Mouse (Mus musculus): ENCODE data around the gene Fat1.

Fat1 gene

GRCm38 (mm10) chr8:44934850-44935497 is at the start of gene Fat1:
Fat1 (plus strand) TSS chr8:44935447.
- DNase-seq (ENCODE audit: low spot score in 2 of 2) = peak; percentile 94 to 95

- peak; percentile 18 to 33 for DNase-seq (ENCODE audit: low spot score in 2 of 2)
Measured at GRCm38 (mm10) chr8:44894626-44895025, 40.6 kb upstream of the Fat1 start.

DNA sequence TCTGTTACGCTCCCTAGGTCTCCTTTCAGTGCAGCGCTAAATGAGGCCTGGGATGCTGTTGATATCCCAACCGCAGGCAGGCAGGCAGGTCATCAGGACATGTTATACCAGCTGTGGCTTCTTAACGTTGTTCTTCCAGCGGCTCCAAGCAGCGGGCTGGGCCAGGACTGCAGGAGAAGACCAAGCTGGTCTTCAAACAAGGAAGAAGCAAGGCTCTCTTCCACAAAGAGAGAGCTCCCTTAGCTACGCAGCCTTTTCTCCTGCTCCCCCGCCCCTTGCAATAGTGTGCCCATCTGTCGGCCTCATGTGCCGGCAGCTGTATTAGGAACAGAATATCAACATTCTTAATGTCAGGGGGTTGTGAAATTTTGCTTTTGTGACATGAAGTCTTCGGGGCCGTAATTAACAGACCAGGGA is 35.7 kb upstream of the Fat1 start:
- DNase-seq (ENCODE audit: low spot score in 2 of 2) = no peak

- peak in 1 of 2 experiments; percentile 10 for DNase-seq (ENCODE audit: low spot score in 2 of 2)
Measured at GRCm38 (mm10) chr8:44911126-44911903, 23.9 kb upstream of the Fat1 start.

- no peak for DNase-seq (ENCODE audit: low spot score in 2 of 2)
Measured at GRCm38 (mm10) chr8:44919487-44920082, 15.7 kb upstream of the Fat1 start.

GRCm38 (mm10) chr8:44920379-44921032 is 14.7 kb upstream of the Fat1 start:
- no peak for DNase-seq (ENCODE audit: low spot score in 2 of 2)

GRCm38 (mm10) chr8:44924995-44925394 is 10.3 kb upstream of the Fat1 start:
- no peak for DNase-seq (ENCODE audit: low spot score in 2 of 2)

DNA sequence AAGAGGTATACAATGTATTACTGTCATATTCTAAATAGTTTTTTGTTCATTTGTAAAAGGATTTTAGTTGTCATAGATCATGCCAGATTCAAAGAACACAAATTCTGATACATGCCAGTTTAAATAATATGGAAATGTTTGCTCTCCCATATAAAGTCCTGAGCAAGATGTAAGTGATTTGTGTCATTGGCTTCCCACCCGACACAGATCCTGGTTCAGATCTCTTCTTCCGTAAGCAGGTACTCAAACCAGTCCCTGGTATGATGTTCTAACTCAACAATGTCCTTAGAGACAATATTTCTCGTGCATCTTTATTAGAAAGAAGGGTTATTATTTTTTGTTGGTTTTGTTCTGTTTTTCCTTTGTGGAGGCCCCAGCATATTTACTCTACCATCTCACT is 5.2 kb upstream of the Fat1 start:
- DNase-seq (ENCODE audit: low spot score in 2 of 2) = no peak

DNA sequence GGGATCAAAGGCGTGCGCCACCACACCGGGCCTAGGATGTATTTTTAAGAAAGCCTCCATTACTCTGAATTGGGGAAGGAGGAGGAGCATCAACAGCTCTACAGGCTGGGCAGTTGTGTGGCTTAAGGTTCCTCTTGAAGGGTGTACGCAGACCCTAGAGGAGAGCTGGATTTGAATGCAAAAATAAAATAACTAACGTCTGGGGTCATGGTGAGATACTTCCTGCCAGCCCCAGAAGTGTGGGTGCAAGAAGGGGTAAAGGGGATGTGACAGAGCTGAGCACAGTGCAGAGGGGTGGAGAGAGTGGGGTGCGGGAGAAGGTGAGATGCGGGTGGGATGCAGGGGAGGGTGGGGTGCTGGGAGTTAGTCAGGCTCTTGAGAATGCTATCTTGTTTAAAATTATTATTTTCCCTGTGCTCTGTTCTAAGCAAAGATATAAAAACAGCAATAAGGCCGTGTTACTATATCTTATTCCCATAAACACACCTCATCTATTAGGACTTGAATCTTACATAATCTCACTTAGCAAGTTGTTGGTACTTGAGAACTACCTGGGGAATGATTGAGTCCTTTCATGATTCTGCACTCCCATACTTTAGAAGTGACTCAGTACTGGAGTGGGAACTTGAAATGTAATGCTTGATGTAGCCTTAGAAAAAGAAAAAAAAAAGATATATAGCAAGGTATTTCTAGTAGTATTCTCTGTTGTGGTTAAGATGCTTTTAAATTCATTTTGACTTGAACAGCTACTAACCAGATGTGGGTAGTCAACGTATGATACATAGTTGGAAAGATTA is 2.5 kb upstream of the Fat1 start:
- no peak for DNase-seq (ENCODE audit: low spot score in 2 of 2)

- DNase-seq (ENCODE audit: low spot score in 2 of 2) = no peak
Measured at GRCm38 (mm10) chr8:44933478-44933877, 1.8 kb upstream of the Fat1 start.

DNA sequence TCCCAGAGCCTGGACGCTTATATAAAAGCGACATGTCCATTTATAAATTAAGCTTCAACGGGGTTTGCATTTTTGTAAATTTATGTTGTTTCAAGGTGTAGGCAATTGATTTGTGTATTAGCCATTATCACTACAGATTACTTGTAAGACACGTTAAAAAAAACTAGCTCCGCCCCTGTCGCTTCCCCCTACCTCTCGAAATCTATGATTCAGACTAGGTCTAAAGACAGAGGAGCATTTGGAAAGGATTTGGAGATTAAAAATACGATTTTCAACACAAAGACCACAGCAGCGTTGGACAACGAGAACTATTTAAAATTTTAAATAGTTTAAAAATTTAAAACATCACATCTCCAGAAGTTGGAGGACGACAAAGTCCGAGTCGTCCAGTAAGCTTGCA is 831 bp upstream of the Fat1 start:
- DNase-seq (ENCODE audit: low spot score in 2 of 2) = no peak

GRCm38 (mm10) chr8:44935741-44936140 is 494 bp downstream of the Fat1 start:
- peak; percentile 78 to 86 for DNase-seq (ENCODE audit: low spot score in 2 of 2)

DNA sequence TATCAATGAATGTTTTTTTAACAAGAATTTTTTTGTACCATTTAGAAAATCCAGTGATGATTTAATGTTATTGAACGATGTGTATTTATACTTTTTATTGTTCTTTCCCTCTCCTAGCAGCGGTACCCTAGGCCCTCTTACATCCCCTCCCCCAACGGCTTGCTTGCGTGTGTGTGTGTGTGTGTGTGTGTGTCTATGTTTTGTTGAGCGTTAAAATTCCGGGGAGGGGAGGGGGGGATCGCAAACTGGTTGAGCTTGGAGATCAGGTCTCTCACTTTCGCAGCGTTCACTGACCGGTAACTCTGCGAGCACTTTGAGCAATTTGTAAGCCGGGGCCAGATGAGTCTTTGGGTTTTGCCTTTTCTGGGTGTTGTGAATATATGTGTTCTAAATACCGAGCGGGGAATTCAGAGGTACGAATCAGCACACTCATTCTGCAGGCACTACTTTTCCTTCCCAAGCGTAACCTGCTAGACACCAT is 1.3 kb downstream of the Fat1 start:
- no peak for DNase-seq (ENCODE audit: low spot score in 2 of 2)

- peak; percentile 50 to 66 for DNase-seq (ENCODE audit: low spot score in 2 of 2)
Measured at GRCm38 (mm10) chr8:44937141-44937825, 2.0 kb downstream of the Fat1 start.

GRCm38 (mm10) chr8:44937905-44938642 is 2.8 kb downstream of the Fat1 start:
- peak; percentile 89 to 93 for DNase-seq (ENCODE audit: low spot score in 2 of 2)

GRCm38 (mm10) chr8:44938643-44938979 is 3.4 kb downstream of the Fat1 start:
- DNase-seq (ENCODE audit: low spot score in 2 of 2) = no peak

GRCm38 (mm10) chr8:44945577-44945976 is 10.3 kb downstream of the Fat1 start:
- DNase-seq (ENCODE audit: low spot score in 2 of 2) = no peak

DNA sequence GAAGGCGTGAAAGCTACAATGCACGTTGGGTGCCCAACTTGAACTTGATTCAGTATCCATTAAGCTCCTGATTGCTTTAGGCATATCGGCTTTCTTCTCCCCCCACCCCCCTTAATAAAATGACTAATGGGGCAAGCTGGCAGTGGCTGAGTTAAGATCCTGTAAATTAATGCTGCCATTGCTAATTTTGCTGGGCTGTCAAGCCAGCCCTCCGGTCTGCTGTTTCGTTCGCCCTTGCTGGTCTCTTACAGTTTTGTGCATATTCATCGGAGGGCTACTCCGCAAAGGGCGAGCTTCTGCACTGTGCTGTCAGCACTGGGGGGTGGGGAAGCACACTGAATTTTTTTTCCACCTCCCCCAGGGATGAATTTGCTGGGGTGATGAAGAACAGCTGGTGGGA is 13.3 kb downstream of the Fat1 start:
- no peak for DNase-seq (ENCODE audit: low spot score in 2 of 2)

- DNase-seq (ENCODE audit: low spot score in 2 of 2) = no peak
Measured at GRCm38 (mm10) chr8:44960455-44960854, 25.2 kb downstream of the Fat1 start.

DNA sequence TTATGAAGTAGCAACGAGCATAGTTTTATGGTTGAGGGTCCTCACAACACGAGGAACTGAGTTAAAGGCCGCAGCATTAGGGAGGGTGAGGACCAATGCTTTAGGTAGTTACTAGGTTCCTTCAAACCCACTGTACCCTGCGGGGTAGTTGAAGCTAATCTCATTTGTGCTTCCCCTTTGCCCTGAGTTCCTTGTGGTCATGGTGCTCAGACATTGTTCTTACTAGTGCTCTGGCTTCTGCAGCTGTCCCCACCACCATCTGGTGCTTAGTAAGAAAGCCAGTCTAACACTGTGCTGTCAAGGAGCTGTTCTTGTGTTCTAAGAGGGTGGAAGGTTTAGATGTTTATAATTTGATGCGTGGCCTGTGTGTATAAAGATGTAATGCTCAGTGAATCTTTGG is 25.7 kb downstream of the Fat1 start:
- DNase-seq (ENCODE audit: low spot score in 2 of 2) = no peak

Data from urinary bladder, postnatal 36 days (tissue).